Mouse (Mus musculus) heart, embryonic 13.5 days (tissue): ENCODE data around the gene Sh2d3c. TPM values are rescaled to one million over a fixed set of nuclear protein-coding genes. Genes with fewer than 3 reads are reported as not detected.

ENCODE experiments used
- ATAC-seq: fragments of 200-750 bp; cut with Nextera tagmentation; 2 replicates; pipeline ENCODE4 v1.8.0; 2017; ENCODE audit warnings: moderate TSS enrichment; ENCODE audit not compliant: insufficient number of reproducible peaks, low FRiP score, low TSS enrichment; ENCODE audit errors: extremely low read depth
- H3K27ac ChIP-seq: fragments of 300-500 bp; sonication (generic); replicated peaks from 2 replicates; pipeline ENCODE4 v1.5.1; 2015; ENCODE audit warnings: moderate library complexity, mild to moderate bottlenecking, inconsistent platforms
- H3K27me3 ChIP-seq: fragments of 300-500 bp; sonication (generic); replicated peaks from 2 replicates; pipeline ENCODE4 v1.6.1; 2015; ENCODE audit warnings: mild to moderate bottlenecking, inconsistent platforms
- H3K36me3 ChIP-seq: fragments of 300-500 bp; sonication (generic); 2 replicates; pipeline ENCODE4 v1.6.1; 2015; ENCODE audit warnings: mild to moderate bottlenecking, inconsistent platforms
- H3K4me1 ChIP-seq: fragments of 300-500 bp; sonication (generic); 2 replicates; pipeline ENCODE4 v1.6.1; 2015; ENCODE audit warnings: inconsistent platforms
- H3K4me2 ChIP-seq: fragments of 300-500 bp; sonication (generic); 2 replicates; pipeline ENCODE4 v1.6.1; 2015; ENCODE audit warnings: inconsistent platforms, mild to moderate bottlenecking, moderate library complexity
- H3K4me3 ChIP-seq: fragments of 300-500 bp; sonication (generic); 2 replicates; pipeline ENCODE4 v1.5.1; 2015; ENCODE audit warnings: moderate library complexity, mild to moderate bottlenecking, inconsistent platforms
- H3K9ac ChIP-seq: fragments of 300-500 bp; sonication (generic); 2 replicates; pipeline ENCODE4 v1.6.1; 2015; ENCODE audit warnings: inconsistent platforms, mild to moderate bottlenecking, moderate library complexity
- H3K9me3 ChIP-seq: fragments of 300-500 bp; sonication (generic); 2 replicates; pipeline ENCODE4 v1.6.1; 2016; ENCODE audit warnings: inconsistent platforms
- WGBS: fragments of 180-500 bp; shearing (Covaris S2); methylation state at CpG from one replicate; pipeline ENCODE4 v1.1.7; 2015; ENCODE audit warnings: mixed read lengths; 5-methylcytosine and 5-hydroxymethylcytosine counted together
- polyA plus RNA-seq: library from polyadenylated mRNA; unstranded; fragments of >200 nt; fragmentation: Nextera tagmentation; extraction: Ambion mirVana; gene quantifications from 2 replicates; pipeline ENCODE4 v1.2.1, GENCODE M21; 2015

The Sh2d3c gene
- polyA plus RNA-seq, 1 experiment from 2014 or later = 33.0 TPM

DNA sequence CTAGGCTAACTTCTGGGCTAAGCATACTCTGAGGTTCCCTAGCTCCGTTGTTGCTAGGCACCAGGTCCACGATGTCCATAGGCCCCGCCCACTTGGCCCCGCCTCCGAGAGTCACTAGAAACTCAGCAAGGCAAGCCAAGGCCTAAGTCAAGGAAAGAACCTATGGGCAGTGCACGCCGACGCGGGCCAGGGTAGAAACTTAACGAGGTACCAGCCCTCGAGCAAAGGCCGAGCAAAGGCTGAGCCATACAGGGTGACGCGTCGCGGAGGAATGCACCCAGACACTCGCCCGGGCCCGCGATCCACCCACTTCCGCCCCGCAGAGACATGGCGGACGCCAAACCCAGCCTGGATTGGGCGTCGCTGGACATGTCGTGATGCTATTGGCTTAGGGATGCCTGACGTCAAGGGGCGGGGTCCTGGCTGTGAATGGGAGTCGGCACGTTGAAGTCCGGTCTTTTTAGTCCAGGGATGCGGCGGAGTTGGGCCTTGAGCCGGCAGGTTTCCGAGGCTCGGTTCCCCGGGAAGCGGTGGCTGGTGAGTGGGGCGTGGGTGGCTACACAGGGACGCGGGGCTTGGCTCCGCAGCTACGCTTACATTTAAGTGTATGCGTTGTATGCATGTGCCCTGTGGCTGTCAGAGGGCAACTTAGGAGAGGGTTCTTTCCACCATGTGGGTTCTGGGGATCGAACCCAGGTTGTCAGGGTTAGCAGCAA lies 54.7 kb downstream of the Sh2d3c start, which contains the start of the genes Ttc16 and Ptrh1:
Ttc16 (minus strand) TSS at position 275 of the 716 bp plus-strand sequence.
Ptrh1 (plus strand) TSS at position 428 of the 716 bp plus-strand sequence.
- Histone ChIP-seq H3K27ac (peak within 1 kb of the TSS; percentile 71), H3K9ac (peak within 1 kb of the TSS; percentile 76), H3K4me2 (peak within 1 kb of the TSS; percentile 89), H3K9me3 (no peaks in the 10 kb centered on the region), H3K27me3 (peaks cover 18% of the 10 kb centered on the region), H3K4me3 (peak within 1 kb of the TSS; percentile 69), H3K36me3 (no peaks in the 10 kb centered on the region), H3K4me1 (peaks cover 16% of the 10 kb centered on the region)
- WGBS = under 1% methylated on average over 46 of the region's 46 CpGs
- peak; percentile 92 for ATAC-seq

DNA sequence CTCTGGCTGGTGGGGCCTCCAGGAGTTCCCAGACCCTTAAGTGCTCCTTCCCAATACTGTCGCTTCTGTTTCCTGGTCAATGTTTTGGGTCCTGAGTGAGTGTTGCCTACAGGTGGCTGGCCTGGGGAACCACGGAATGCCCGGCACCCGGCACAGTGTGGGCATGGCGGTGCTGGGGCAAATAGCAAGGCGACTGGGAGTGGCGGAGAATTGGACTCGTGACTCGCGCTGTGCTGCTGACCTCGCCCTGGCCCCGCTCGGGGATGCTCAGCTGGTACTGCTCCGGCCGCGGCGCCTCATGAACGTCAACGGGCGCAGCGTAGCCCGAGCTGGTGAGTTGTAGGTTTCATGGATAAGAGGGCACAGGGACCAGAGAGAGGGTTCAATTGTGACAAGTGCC lies 55.3 kb downstream of the Sh2d3c start:
- WGBS = 20% methylated on average over 22 of the region's 22 CpGs

DNA sequence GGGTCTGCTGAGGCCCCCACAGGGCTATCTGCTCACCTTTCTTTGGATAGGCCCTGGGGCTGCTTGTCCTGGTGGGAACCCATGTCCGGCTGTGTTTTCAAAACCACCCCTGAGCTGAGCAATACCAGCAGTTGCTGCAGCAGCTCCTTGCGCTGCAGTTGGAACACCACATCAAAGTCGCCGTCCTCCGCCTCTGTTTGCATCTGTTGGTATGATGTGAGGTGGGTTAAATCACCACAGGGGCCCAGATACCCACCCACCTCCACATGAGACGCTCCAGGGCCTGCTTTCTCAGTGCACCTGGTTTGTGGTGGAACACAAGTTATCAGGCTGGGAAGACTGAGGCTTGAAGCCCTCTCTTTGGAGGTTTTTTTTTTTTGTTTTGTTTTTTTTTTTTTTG lies 57.2 kb downstream of the Sh2d3c start:
- H3K4me1 ChIP-seq = peaks cover 11% of the 10 kb centered on the region
- peaks cover 18% of the 10 kb centered on the region for H3K27me3 ChIP-seq
- H3K4me2 ChIP-seq = no peak overlapping the region
- H3K36me3 ChIP-seq = no peaks in the 10 kb centered on the region
- 85% methylated on average over 6 of the region's 6 CpGs for WGBS
- H3K9ac ChIP-seq = no peak overlapping the region
- H3K27ac ChIP-seq = no peak overlapping the region
- no peak overlapping the region for H3K4me3 ChIP-seq
- no peak for ATAC-seq
- H3K9me3 ChIP-seq = no peaks in the 10 kb centered on the region

More for the DNA sequence above, 55.3 kb downstream of the Sh2d3c start:
- H3K4me3 ChIP-seq = peak overlapping the region; percentile 69
- no peak for ATAC-seq
- H3K36me3 ChIP-seq = no peaks in the 10 kb centered on the region
- no peaks in the 10 kb centered on the region for H3K9me3 ChIP-seq
- no peak overlapping the region for H3K27ac ChIP-seq
- peak overlapping the region; percentile 89 for H3K4me2 ChIP-seq
- H3K4me1 ChIP-seq = peaks cover 16% of the 10 kb centered on the region
- H3K27me3 ChIP-seq = peaks cover 18% of the 10 kb centered on the region
- H3K9ac ChIP-seq = peak overlapping the region; percentile 76

DNA sequence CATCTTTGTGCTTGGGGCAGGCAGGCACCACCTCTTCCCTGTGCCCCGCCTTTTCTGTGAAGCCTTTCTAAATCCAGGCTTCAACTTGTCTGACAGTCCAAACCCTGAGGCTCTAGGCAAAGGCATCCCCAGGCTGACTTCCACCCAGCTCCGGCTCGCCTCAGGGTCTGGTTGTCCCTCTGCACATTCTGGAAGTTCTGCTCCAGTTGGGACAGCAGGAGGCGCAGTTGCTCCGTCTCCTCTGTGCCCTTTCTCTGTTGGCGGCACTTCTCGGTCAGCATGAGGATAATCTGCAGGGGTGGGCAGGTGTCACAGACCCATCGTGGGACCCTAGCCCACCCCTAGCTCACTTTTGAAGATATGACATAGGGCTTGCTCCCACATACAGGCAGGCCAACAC lies 58.3 kb downstream of the Sh2d3c start:
- no peak overlapping the region for H3K4me3 ChIP-seq
- no peak overlapping the region for H3K9ac ChIP-seq
- H3K27ac ChIP-seq = no peak overlapping the region
- no peak overlapping the region for H3K4me2 ChIP-seq
- H3K36me3 ChIP-seq = no peaks in the 10 kb centered on the region
- no peaks in the 10 kb centered on the region for H3K9me3 ChIP-seq
- H3K27me3 ChIP-seq = peaks cover 18% of the 10 kb centered on the region
- 11% methylated on average over 8 of the region's 8 CpGs for WGBS
- H3K4me1 ChIP-seq = peaks cover 16% of the 10 kb centered on the region
- no peak for ATAC-seq

DNA sequence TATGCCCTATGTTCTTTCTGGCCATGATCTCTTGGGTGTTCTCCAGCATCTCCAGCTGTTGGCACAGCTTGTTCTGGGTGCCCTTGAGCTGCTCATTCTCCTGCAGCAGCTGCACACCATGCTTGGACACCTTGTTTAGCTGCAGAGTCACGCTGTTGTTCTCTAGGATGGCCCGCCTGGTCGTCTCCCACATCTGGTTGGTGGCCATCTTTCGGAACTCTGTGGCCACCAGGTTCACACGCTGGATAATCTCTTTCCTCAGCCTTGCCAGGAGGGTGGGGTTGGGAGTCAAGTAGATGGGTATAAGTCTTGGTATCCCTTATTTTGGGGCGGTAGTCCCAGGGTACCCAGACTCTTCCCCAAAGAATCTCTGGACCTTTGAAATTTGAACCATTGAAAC lies 58.9 kb downstream of the Sh2d3c start:
- H3K4me1 ChIP-seq = peaks cover 20% of the 10 kb centered on the region
- ATAC-seq = no peak
- H3K4me2 ChIP-seq = no peak overlapping the region
- no peak overlapping the region for H3K9ac ChIP-seq
- H3K27me3 ChIP-seq = peaks cover 18% of the 10 kb centered on the region
- no peaks in the 10 kb centered on the region for H3K9me3 ChIP-seq
- no peaks in the 10 kb centered on the region for H3K36me3 ChIP-seq
- H3K27ac ChIP-seq = no peak overlapping the region
- no peak overlapping the region for H3K4me3 ChIP-seq
- 83% methylated on average over 6 of the region's 6 CpGs for WGBS

DNA sequence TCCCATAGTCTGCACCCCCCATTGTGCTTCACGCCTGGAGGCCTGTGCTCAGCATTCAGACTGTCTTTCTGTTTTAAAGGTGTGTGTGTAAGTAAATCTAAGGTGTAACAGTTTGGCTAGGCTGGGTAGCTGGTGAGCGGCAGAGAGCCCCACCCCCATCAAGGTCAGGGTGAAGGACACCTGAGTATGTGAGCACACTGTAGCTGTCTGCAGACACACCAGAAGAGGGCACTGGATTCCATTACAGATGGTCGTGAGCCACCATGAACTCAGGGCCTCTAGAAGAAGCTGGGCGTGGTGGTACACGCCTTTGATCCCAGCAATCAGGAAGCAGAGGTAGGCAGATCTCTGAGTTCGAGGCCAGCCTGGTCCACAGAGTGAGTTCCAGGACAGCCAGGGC lies 60.9 kb downstream of the Sh2d3c start:
- WGBS = 68% methylated on average over 6 of the region's 6 CpGs
- Histone ChIP-seq H3K4me2 (no peak overlapping the region), H3K4me3 (no peak overlapping the region), H3K9me3 (no peaks in the 10 kb centered on the region), H3K9ac (no peak overlapping the region), H3K4me1 (peaks cover 9% of the 10 kb centered on the region), H3K36me3 (no peaks in the 10 kb centered on the region), H3K27ac (no peak overlapping the region), H3K27me3 (peaks cover 13% of the 10 kb centered on the region)
- ATAC-seq = no peak

DNA sequence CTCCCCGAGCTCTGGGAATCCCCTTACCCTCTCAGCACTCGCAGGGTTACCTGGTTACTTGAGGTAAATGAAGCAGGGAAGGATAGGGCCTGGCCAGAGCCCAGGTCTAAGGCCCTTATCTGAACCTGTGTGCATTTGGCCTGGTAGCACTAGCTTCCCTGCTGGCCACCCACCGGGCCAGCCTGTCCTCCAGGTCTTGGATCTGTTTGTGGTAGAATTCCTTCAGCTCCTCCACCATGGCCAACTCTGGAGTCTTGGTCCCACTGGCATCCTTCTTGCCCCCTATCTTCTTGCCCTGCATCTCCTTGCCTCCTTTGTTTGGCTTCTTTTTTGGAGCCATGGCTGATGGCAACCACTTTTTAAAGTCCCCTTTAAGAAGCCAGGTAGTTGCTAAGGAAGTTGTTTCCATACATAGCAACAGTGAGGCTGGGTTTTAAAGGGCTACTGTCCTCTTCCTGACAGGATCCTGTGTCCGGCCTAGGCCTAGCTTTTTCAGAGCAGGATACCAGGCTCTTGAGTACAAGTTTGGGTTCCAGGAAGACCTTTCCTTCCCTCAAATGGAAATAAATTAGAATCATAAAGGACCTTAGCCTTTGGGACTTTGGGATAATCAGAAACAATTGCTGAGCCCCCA lies 63.3 kb downstream of the Sh2d3c start, which contains the start of gene Cfap157:
Cfap157 (minus strand) TSS at position 381 of the 634 bp plus-strand sequence.
- Histone ChIP-seq H3K4me2 (peak within 1 kb of the TSS; percentile 46), H3K4me3 (no peak within 1 kb of the TSS), H3K36me3 (peaks cover 1% of the 10 kb centered on the region; the same call in 1 of the 2 replicates), H3K27me3 (0 out of 2 replicates have a peak, but pooled peaks cover 3% of the 10 kb centered on the region), H3K9ac (peak within 1 kb of the TSS; percentile 67; the same call in 1 of the 2 replicates), H3K4me1 (peaks cover 9% of the 10 kb centered on the region), H3K9me3 (no peaks in the 10 kb centered on the region), H3K27ac (no peak within 1 kb of the TSS)
- no peak for ATAC-seq
- WGBS = 44% methylated on average over 4 of the region's 4 CpGs

DNA sequence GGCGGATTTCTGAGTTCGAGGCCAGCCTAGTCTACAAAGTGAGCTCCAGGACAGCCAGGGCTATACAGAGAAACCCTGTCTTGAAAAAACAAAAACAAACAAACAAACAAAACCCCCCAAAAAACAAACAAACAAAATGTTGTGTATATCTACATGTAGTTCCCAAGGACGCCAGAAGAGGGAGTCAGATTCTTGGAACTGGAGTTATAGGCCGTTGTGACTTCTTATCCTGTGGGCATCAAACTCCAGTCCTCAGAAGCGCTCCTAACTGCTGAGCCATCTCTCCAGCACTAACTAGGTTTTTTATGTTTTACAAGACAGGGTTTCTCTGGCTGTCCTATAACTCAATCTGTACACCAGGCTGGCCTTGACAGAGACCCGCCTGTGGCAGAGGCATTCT lies 66.3 kb downstream of the Sh2d3c start:
- peaks cover 17% of the 10 kb centered on the region; the same call in 1 of the 2 replicates for H3K36me3 ChIP-seq
- no peak for ATAC-seq
- 52% methylated on average over 6 of the region's 6 CpGs for WGBS
- no peaks in the 10 kb centered on the region for H3K27me3 ChIP-seq
- peaks cover 24% of the 10 kb centered on the region for H3K4me1 ChIP-seq
- H3K4me2 ChIP-seq = no peak overlapping the region
- H3K27ac ChIP-seq = no peak overlapping the region
- H3K4me3 ChIP-seq = no peak overlapping the region
- H3K9ac ChIP-seq = no peak overlapping the region
- no peaks in the 10 kb centered on the region for H3K9me3 ChIP-seq

DNA sequence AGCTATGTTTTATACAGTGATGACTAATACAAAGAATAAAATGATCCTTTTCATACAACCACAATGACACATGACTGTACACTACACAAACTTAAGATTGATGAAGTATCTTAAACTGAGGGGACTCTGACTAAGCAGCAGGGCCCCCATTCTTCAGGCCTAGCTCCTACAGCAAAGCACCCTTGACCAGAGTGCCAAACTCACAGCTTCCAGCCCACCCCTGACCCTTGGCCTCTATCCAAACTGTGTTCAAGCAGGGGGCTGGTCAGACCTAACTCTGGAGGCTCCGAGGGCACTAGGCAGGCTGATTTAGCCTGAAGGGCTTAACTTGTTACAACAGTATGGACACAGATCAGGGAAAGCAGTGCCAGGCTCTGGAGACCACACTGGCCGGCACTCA lies 67.7 kb downstream of the Sh2d3c start:
- Histone ChIP-seq H3K4me3 (no peak overlapping the region), H3K4me1 (peaks cover 24% of the 10 kb centered on the region), H3K9ac (peak overlapping the region; percentile 34; the same call in 1 of the 2 replicates), H3K27me3 (no peaks in the 10 kb centered on the region), H3K9me3 (no peaks in the 10 kb centered on the region), H3K4me2 (no peak overlapping the region), H3K36me3 (peaks cover 30% of the 10 kb centered on the region), H3K27ac (no peak overlapping the region)
- 36% methylated on average over 2 of the region's 2 CpGs for WGBS
- no peak for ATAC-seq

DNA sequence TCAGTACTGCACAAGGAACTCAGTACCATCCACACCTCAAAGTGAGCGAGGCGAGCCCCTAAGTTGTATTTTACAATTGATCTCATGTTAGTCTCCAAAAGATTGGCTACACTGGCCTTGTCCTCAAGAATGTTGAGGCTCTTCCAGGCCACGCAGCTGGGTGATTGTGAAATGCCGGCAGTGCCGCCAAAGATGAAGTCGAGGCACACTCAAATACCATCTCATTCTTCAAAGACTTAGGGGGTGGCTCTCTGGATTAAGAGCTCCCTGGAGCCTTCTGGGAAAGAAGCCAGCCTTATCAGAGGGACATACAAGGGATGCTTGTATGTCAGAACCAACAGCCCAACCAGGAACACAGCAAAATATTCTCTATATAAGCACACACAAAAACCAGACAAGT lies 70.4 kb downstream of the Sh2d3c start:
- no peak overlapping the region for H3K4me3 ChIP-seq
- ATAC-seq = no peak
- H3K9me3 ChIP-seq = no peaks in the 10 kb centered on the region
- peaks cover 15% of the 10 kb centered on the region for H3K4me1 ChIP-seq
- no peak overlapping the region for H3K4me2 ChIP-seq
- no peaks in the 10 kb centered on the region for H3K27me3 ChIP-seq
- no peak overlapping the region for H3K9ac ChIP-seq
- WGBS = 42% methylated on average over 6 of the region's 6 CpGs
- 0 out of 2 replicates have a peak overlapping the region, but pooled peaks have one; percentile 12 for H3K27ac ChIP-seq
- H3K36me3 ChIP-seq = peaks cover 57% of the 10 kb centered on the region

DNA sequence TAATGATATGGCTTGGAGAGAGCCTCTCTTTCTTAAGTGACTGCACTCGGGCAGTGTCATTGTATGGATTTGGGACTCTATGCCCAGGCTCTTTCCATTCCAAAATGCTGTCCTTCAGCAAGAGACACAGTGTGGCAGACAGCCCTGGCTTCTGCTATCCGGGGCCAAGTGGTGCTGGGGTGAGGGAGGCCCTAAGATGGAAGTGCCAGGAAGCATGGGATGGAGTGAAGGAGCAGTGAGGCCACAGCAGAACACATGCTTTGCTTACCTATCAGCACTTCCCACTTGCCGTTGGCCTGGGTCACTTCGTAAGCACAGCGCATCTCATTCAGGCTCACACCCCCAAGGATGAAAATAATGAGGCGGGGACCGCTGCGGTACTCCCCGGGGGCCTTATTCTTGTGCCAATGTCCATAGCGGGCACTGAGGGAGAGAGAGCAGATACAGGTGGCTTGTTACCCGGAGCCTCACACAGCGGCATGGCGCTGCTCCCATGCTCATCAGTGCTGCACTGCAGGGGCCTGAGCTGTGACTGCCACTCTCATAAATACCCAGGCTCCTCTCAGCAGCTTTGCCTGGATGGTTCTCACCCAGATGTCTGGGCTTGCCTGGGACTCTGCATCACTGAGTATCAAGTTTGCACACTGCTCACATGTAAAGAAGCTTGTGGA lies 75.0 kb downstream of the Sh2d3c start:
- Histone ChIP-seq H3K4me1 (peaks cover 31% of the 10 kb centered on the region), H3K36me3 (peaks cover 88% of the 10 kb centered on the region), H3K9me3 (no peaks in the 10 kb centered on the region), H3K27ac (no peak overlapping the region), H3K4me3 (no peak overlapping the region), H3K9ac (no peak overlapping the region), H3K27me3 (no peaks in the 10 kb centered on the region), H3K4me2 (no peak overlapping the region)
- WGBS = 84% methylated on average over 13 of the region's 13 CpGs
- ATAC-seq = no peak
